Mouse (Mus musculus): ENCODE data around the gene Mob1b. TPM values are rescaled to one million over a fixed set of nuclear protein-coding genes. Genes with fewer than 3 reads are reported as not detected.

Mob1b gene
- total and polyA plus RNA-seq, 3 experiments, result 12.2 to 14.0 TPM; not detected in 1

DNA sequence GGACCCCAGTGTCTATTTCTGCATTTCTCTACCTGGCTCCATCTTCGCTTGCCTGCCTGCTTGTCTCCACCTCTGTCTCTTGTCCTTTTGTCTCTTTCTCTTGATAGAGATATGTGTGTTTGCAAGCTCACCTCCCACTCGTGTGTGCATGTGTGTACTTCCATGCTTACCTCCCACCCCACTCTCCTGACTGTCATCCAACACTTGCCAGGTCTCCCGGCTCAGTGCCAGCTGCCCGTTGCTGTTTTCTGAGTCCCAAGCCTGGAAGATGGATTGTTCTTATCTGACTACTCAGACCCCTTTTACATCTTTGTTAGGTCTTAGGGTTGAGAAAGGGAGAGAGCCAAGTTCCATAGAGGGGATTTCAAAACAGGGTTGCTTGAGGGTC lies 1.6 kb downstream of the Mob1b start:
- peaks cover 14 to 24% of the 10 kb centered on the region in 2 experiments for H3K4me1 ChIP-seq (ENCODE audit: control insufficient read depth in 1 of 2, insufficient read depth in 2 of 2, low read length in 2 of 2)
- DNase-seq (ENCODE audit: low read depth, low spot score), result peak; percentile 52
- no peaks in the 10 kb centered on the region for H3K9me3 ChIP-seq (replicated peaks; ENCODE audit: insufficient read depth, low read length)
- H3K36me3 ChIP-seq (ENCODE audit: control insufficient read depth in 1 of 2, insufficient read depth in 2 of 2, low read length in 2 of 2), result peaks cover 0 to 41% of the 10 kb centered on the region in 2 experiments; a peak in 2 of 4 replicates
- no peak for TF ChIP-seq GATA1 (IDR thresholded peaks at IDR 0.05; ENCODE audit: low read depth, low read length)
- peak; percentile 22; the same call in 1 of the 2 replicates for TF ChIP-seq MXI1 (IDR thresholded peaks at IDR 0.05; ENCODE audit: low read depth, low read length)
- H3K27ac ChIP-seq (ENCODE audit: control insufficient read depth, low read depth, low read length), result peak overlapping the region; percentile 89
- H3K4me3 ChIP-seq (ENCODE audit: control insufficient read depth in 1 of 2, insufficient read depth in 1 of 2, low read depth in 2 of 2, low read length in 2 of 2), result peak overlapping the region; percentile 76 to 97
- no peaks in the 10 kb centered on the region for H3K27me3 ChIP-seq (ENCODE audit: control insufficient read depth in 1 of 2, insufficient read depth in 2 of 2, low read length in 2 of 2)
- H3K9ac ChIP-seq (ENCODE audit: control insufficient read depth, low read depth, low read length, poor library complexity, severe bottlenecking), result peak overlapping the region; percentile 99
- H3K79me2 ChIP-seq (ENCODE audit: control insufficient read depth, insufficient read depth, low read length, poor library complexity), result peaks cover 42% of the 10 kb centered on the region

DNA sequence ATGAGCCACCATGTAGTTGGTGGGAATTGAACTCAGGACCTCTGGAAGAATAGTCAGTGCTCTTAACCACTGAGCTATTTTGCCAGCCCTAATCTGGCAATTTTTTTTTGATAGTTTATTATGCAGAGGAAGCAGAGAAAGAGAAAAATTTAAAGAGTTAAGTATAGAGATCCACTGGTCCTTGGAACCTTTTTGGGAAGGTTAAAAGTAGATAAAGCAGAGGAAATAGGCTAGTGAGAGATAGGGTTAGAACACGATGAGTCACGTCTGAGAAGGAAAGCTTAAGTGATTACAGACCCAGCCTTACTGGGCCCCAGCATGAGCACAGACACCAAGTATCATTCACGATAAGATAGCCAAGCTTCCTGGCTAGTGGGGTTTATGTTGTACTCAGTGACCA lies 3.4 kb downstream of the Mob1b start:
- Histone ChIP-seq H3K79me2 (ENCODE audit: control insufficient read depth, insufficient read depth, low read length, poor library complexity) (peaks cover 48% of the 10 kb centered on the region), H3K27me3 (ENCODE audit: control insufficient read depth in 1 of 2, insufficient read depth in 2 of 2, low read length in 2 of 2) (no peaks in the 10 kb centered on the region), H3K9me3 (replicated peaks; ENCODE audit: insufficient read depth, low read length) (no peaks in the 10 kb centered on the region), H3K4me1 (ENCODE audit: control insufficient read depth in 1 of 2, insufficient read depth in 2 of 2, low read length in 2 of 2) (peaks cover 17 to 24% of the 10 kb centered on the region in 2 experiments), H3K4me3 (ENCODE audit: control insufficient read depth in 1 of 2, insufficient read depth in 1 of 2, low read depth in 2 of 2, low read length in 2 of 2) (no peak overlapping the region), H3K9ac (ENCODE audit: control insufficient read depth, low read depth, low read length, poor library complexity, severe bottlenecking) (no peak overlapping the region), H3K27ac (ENCODE audit: control insufficient read depth, low read depth, low read length) (peak overlapping the region; percentile 89), H3K36me3 (ENCODE audit: control insufficient read depth in 1 of 2, insufficient read depth in 2 of 2, low read length in 2 of 2) (peaks cover 3 to 49% of the 10 kb centered on the region in 2 experiments)
- peak; percentile 93 for DNase-seq (ENCODE audit: low read depth, low spot score)
- TF ChIP-seq CTCF (IDR thresholded peaks at IDR 0.05 in 2 of 3, conservative IDR thresholded peaks at IDR 0.05 in 1 of 3; ENCODE audit: control insufficient read depth in 1 of 3, insufficient read depth in 1 of 3, low read depth in 2 of 3, low read length in 3 of 3, poor library complexity in 1 of 3, severe bottlenecking in 1 of 3) (no peak; a peak in 1 of 6 replicates), POLR2A (IDR thresholded peaks at IDR 0.05; ENCODE audit: control insufficient read depth in 1 of 2, insufficient read depth in 1 of 2, low read depth in 1 of 2, low read length in 2 of 2, poor library complexity in 1 of 2) (peak in 1 of 2 experiments; percentile 54; a peak in 1 of 4 replicates), ZC3H11A (IDR thresholded peaks at IDR 0.05; ENCODE audit: low read depth, low read length) (no peak; the same call in 1 of the 2 replicates), GATA1 (IDR thresholded peaks at IDR 0.05; ENCODE audit: low read depth, low read length) (peak; percentile 99), MYC (IDR thresholded peaks at IDR 0.05; ENCODE audit: low read depth, low read length) (peak; percentile 78), ELF1 (IDR thresholded peaks at IDR 0.05; ENCODE audit: low read depth, low read length) (no peak; the same call in none of the 2 replicates), MAZ (IDR thresholded peaks at IDR 0.05; ENCODE audit: low read depth, low read length) (peak; percentile 81; the same call in 1 of the 2 replicates), KAT2A (conservative IDR thresholded peaks at IDR 0.05; ENCODE audit: low read depth, low read length) (no peak), SIN3A (IDR thresholded peaks at IDR 0.05; ENCODE audit: low read length) (peak; percentile 91), HCFC1 (IDR thresholded peaks at IDR 0.05; ENCODE audit: low read depth, low read length) (peak; percentile 61), TAL1 (IDR thresholded peaks at IDR 0.05; ENCODE audit: low read length) (peak; percentile 90), E2F4 (IDR thresholded peaks at IDR 0.05; ENCODE audit: borderline replicate concordance, low read depth, low read length) (no peak), POLR2AphosphoS5 (IDR thresholded peaks at IDR 0.05; ENCODE audit: borderline replicate concordance, low read depth, low read length) (no peak), MAX (IDR thresholded peaks at IDR 0.05; ENCODE audit: low read length) (no peak), MEF2A (IDR thresholded peaks at IDR 0.05; ENCODE audit: extremely low read depth, insufficient replicate concordance, low read depth, low read length, poor library complexity, severe bottlenecking) (peak; percentile 12; the same call in 1 of the 2 replicates), ZNF384 (IDR thresholded peaks at IDR 0.05; ENCODE audit: low read depth, low read length) (peak; percentile 83), JUND (IDR thresholded peaks at IDR 0.05; ENCODE audit: low read depth, low read length) (peak; percentile 98), ZMIZ1 (IDR thresholded peaks at IDR 0.05; ENCODE audit: low read depth, low read length) (peak; percentile 79; the same call in 1 of the 2 replicates), USF1 (IDR thresholded peaks at IDR 0.05; ENCODE audit: low read depth, low read length) (no peak), USF2 (IDR thresholded peaks at IDR 0.05; ENCODE audit: borderline replicate concordance in 1 of 2, insufficient read depth in 1 of 2, low read depth in 1 of 2, low read length in 2 of 2) (no peak), GABPA (IDR thresholded peaks at IDR 0.05; ENCODE audit: low read depth, low read length) (0 out of 2 replicates have a peak, but pooled peaks have one; percentile 40), MXI1 (IDR thresholded peaks at IDR 0.05; ENCODE audit: low read depth, low read length) (peak; percentile 51; the same call in 1 of the 2 replicates), ZKSCAN1 (IDR thresholded peaks at IDR 0.05; ENCODE audit: low read depth, low read length) (no peak), NRF1 (IDR thresholded peaks at IDR 0.05; ENCODE audit: insufficient read depth, low read depth, low read length, poor library complexity, severe bottlenecking) (peak; percentile 14; the same call in 1 of the 2 replicates), BHLHE40 (IDR thresholded peaks at IDR 0.05; ENCODE audit: borderline replicate concordance, low read depth, low read length) (peak; percentile 82; the same call in 1 of the 2 replicates), RAD21 (IDR thresholded peaks at IDR 0.05; ENCODE audit: low read depth, low read length) (no peak), CHD2 (IDR thresholded peaks at IDR 0.05; ENCODE audit: low read length) (no peak; the same call in 1 of the 2 replicates), NELFE (IDR thresholded peaks at IDR 0.05; ENCODE audit: low read depth, low read length) (no peak), UBTF (IDR thresholded peaks at IDR 0.05; ENCODE audit: borderline replicate concordance, insufficient read depth, low read depth, low read length) (no peak), ETS1 (IDR thresholded peaks at IDR 0.05; ENCODE audit: low read depth, low read length) (peak; percentile 98)

Data from MEL (cell line).